Mouse (Mus musculus): ENCODE data around the gene Adat1.

- no peak for TF ChIP-seq CTCF (IDR thresholded peaks at IDR 0.05; ENCODE audit: low read depth, low read length)
- TF ChIP-seq POLR2A (IDR thresholded peaks at IDR 0.05; ENCODE audit: extremely low read depth, insufficient read depth, low read length): no peak
These were observed 15.8 kb downstream of the Adat1 start for GRCm38 (mm10) chr8:111976326-111976725.
